Mouse (Mus musculus) Patski (cell line): ENCODE measurements around the gene Treml1. TPM values are rescaled to one million over a fixed set of nuclear protein-coding genes. Genes with fewer than 3 reads are reported as not detected.
"Not testable (repeated sequence)": the region's sequence is repeated elsewhere in the genome, so short reads cannot be mapped to it uniquely, and the experiment has no call there.

Source experiments
- ATAC-seq: fragments of 100-300 bp; one replicate; pipeline ENCODE4 v1.8.0; 2021
- CTCF ChIA-PET: fragments of 350-600 bp; sonication (Branson Sonifier 250); formaldehyde crosslinking; loops from one replicate; lab custom pipeline; 2022; ENCODE audit warnings: inconsistent platforms; lab: Charles Lee
- POLR2A ChIA-PET: fragments of 350-600 bp; sonication (Branson Sonifier 250); formaldehyde crosslinking; loops from one replicate; lab custom pipeline; 2022; ENCODE audit warnings: antibody characterized with exemption, inconsistent platforms; lab: Charles Lee
- DNase-seq: peaks from one replicate; pipeline ENCODE4 v3.0.0-alpha.2; 2011; ENCODE audit warnings: low read depth, low spot score
- H3K27me3 ChIP-seq: fragments of 371-371 bp; one replicate; pipeline ENCODE4 v1.5.1; 2021
- CTCF ChIP-seq: fragments of 100-300 bp; IDR thresholded peaks from one replicate; pipeline ENCODE4 v1.5.1; 2021
- in situ Hi-C: fragments of 300-500 bp; cut with MboI; formaldehyde crosslinking; loops from 3 replicates; pipeline ENCODE4 v1.11.1; 2018; ENCODE audit warnings: low pct_unique_long_range_greater_than_20kb, mixed read lengths
- polyA plus RNA-seq: library from polyadenylated mRNA; unstranded; gene quantifications from one replicate; pipeline ENCODE4 v1.2.3, GENCODE M21; 2021

The Treml1 gene
- not detected for polyA plus RNA-seq

GRCm38 (mm10) chr17:48359616-48360015 lies at the start of gene Treml1:
TSS of gene Treml1 (plus strand) at chr17:48359916.
- H3K27me3 ChIP-seq, result no peaks in the 10 kb centered on the region
- TF ChIP-seq CTCF, result no peak
- DNase-seq (no peak), ATAC-seq (no peak)
- ChIA-PET POLR2A (no interaction called here), CTCF (no interaction called here)
- in situ Hi-C loops, result no loop called here

DNA sequence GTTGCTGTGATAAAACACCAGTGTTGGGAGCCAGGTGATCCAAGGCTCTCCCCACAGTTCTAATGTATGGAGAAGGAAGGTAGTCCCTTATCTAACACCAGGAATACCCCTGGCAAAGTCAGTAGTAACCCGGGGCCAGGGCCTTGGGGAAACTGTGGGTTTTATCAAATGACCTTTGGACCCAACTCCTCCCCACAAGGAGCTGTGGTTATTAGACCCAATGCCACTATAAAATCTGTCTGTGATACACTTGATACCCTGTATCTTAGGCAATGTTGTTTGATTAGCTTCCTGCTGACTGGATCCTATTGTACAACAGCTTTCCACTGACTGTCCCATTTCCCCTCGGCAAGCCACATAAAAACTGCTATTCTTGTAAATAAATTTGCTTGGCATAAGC lies 47.6 kb upstream of the Treml1 start:
- CTCF ChIA-PET, result no interaction called here
- DNase-seq (no peak), ATAC-seq (no peak)
- peaks cover 17% of the 10 kb centered on the region for H3K27me3 ChIP-seq
- in situ Hi-C loops, result no loop called here
- TF ChIP-seq CTCF, result no peak
- POLR2A ChIA-PET, result no interaction called here

DNA sequence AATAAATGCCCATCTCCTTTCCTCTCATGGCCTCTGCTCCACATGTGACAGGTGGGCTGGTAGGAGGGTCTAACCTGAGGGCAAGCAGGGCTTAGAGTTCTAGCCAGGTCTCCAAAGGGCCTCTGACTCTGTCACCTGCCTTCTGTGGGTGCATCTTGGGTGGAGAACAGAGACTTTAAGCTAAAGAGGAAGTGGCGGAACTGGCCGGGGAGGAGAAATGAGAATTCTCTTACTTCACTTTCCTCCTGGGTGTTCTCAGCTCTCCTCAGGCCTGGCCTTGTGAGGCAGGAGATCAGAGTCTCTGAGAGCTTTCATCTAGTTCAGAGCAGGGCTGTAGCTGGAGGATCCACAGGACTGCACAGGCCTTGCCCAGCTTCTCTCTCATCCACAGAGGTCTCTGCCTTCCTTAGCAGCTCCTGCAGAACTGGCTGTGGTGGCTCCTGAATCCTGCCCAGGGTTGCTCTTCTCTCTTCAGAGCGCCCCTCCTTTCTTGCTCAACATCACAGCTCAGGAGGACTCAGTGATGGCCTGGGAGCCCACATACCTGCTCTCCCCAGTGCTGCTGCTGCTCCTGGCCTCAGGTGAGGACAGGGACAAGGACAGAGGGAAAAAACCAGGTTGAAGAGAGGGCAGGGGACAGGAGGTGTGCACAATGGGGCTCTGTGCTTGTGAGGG lies 43.7 kb upstream of the Treml1 start, which contains the start of gene B430306N03Rik:
B430306N03Rik (plus strand) TSS at position 237 of the 675 bp plus-strand sequence.
- ATAC-seq, CTCF ChIA-PET, DNase-seq, POLR2A ChIA-PET, in situ Hi-C loops, H3K27me3 ChIP-seq: not testable (repeated sequence)

GRCm38 (mm10) chr17:48318686-48319085 lies 41.0 kb upstream of the Treml1 start:
- POLR2A ChIA-PET, result no interaction called here

GRCm38 (mm10) chr17:48321279-48321678 lies 38.4 kb upstream of the Treml1 start:
- ATAC-seq, result no peak
- H3K27me3 ChIP-seq, result peaks cover 6% of the 10 kb centered on the region
- DNase-seq, result no peak
- ChIA-PET CTCF (no interaction called here), POLR2A (no interaction called here)
- TF ChIP-seq CTCF, result no peak
- in situ Hi-C loops, result no loop called here

More at GRCm38 (mm10) chr17:48318686-48319085, 41.0 kb upstream of the Treml1 start:
- ATAC-seq, result no peak
- in situ Hi-C loops, result no loop called here
- TF ChIP-seq CTCF, result no peak
- H3K27me3 ChIP-seq, result peaks cover 6% of the 10 kb centered on the region
- CTCF ChIA-PET, result no interaction called here
- no peak for DNase-seq

GRCm38 (mm10) chr17:48323236-48323635 lies 36.5 kb upstream of the Treml1 start:
- no peak for TF ChIP-seq CTCF
- no peak for DNase-seq
- ChIA-PET POLR2A (no interaction called here), CTCF (no interaction called here)
- peaks cover 6% of the 10 kb centered on the region for H3K27me3 ChIP-seq
- ATAC-seq, result no peak
- in situ Hi-C loops, result no loop called here

DNA sequence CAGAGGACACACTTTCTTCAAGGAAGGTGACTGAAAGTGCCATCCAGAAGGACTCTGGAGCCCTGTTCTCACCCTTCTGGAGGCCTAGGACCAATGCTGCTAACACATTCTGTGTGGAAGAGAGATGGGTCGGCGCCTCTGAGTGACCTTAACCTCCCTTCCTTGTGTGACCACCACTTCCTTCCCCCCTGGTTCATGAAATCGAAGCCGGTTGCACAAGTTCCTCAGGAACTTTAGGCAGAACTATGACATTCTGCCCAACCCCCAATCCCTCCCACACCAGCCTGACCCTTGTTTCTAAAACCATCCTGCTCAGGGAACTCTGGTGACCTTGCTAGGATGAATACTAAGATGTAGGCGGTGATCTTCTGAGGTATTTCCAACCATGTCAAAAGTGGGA lies 35.5 kb upstream of the Treml1 start:
- H3K27me3 ChIP-seq, result peaks cover 6% of the 10 kb centered on the region
- CTCF ChIA-PET, result no interaction called here
- in situ Hi-C loops, result no loop called here
- TF ChIP-seq CTCF, result no peak
- ATAC-seq, result no peak
- POLR2A ChIA-PET, result no interaction called here
- DNase-seq, result no peak

DNA sequence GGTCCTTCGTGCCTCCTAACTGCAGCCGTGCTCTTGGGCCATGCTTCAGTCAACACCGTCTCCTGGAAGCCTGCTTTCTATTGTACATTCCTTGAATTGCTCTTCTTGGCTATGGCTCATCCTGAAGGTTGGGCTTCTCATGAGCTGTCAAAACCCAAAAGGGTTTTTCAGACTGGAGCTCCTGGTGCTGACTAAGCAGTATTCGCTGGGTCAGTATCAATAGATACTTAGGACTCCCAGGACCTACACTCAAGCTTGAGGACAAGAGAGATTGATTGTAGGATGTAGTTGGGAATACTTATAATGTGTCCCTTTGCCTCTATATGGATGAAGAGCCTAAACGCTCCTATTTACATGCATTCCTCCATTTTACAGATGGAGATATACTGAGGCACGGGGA lies 34.6 kb upstream of the Treml1 start:
- ATAC-seq (no peak), DNase-seq (no peak)
- no peak for TF ChIP-seq CTCF
- CTCF ChIA-PET, result no interaction called here
- in situ Hi-C loops, result loop anchor here (25.0 kb wide), 1 partner anchor 213 kb away; no protein-coding TSS in a partner anchor
- POLR2A ChIA-PET, result no interaction called here
- peaks cover 6% of the 10 kb centered on the region for H3K27me3 ChIP-seq

DNA sequence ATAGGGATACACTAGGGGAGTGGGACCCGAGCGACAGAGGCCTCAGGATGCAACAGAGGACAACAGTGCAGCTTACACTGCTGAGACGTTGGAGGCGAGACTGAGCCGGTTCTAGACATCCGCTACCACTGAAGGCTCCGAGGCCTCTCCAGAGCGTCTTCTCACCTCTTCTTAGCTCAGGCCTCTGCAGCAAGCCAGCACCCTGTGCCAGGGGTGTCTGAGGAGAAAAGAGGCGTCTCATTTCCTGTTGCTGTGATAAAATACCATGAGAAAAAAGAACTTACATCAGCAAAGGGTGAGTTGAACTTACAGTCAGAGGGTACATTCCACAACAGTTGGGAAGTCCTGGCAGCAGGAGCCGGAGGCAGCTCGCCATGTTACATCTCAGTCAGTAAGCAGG lies 34.1 kb upstream of the Treml1 start:
- DNase-seq (no peak), ATAC-seq (no peak)
- ChIA-PET CTCF (interaction anchor here (1.1 to 1.3 kb wide), 2 partner anchors 9 to 39 kb away, joined by 3 to 5 read pairs; no protein-coding TSS in a partner anchor), POLR2A (no interaction called here)
- no peak for TF ChIP-seq CTCF
- H3K27me3 ChIP-seq, result peaks cover 6% of the 10 kb centered on the region
- in situ Hi-C loops, result loop anchor here (25.0 kb wide), 1 partner anchor 213 kb away; no protein-coding TSS in a partner anchor

DNA sequence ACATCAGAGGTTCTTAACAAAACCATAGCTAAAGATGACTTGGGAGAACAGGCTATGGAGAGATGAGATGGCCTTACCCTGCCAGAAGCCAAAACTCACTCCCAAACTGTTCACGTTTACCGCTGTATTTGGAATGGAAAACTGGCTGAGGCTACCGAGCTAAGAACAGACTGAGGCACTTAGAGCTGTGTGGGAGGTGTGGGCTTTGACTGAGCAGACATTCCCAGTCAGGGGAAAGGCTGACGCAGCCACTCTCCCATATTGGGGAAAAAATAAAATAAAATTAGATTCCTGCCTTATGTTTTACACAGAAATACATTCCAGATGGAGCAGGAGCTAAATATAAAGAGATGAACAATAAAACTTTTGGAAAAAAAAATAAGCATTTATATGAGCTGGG lies 33.1 kb upstream of the Treml1 start:
- POLR2A ChIA-PET, result interaction anchor here (0.6 kb wide), 1 partner anchor 1187 kb away, joined by 3 read pairs; no protein-coding TSS in a partner anchor
- in situ Hi-C loops, result loop anchor here (25.0 kb wide), 1 partner anchor 214 kb away; no protein-coding TSS in a partner anchor
- no peak for DNase-seq
- CTCF ChIA-PET, result interaction anchor here (1.0 to 1.3 kb wide), 3 partner anchors 8 to 40 kb away, joined by 3 to 5 read pairs (median 3); no protein-coding TSS in a partner anchor
- ATAC-seq, result no peak
- H3K27me3 ChIP-seq, result peaks cover 3% of the 10 kb centered on the region
- TF ChIP-seq CTCF, result no peak

DNA sequence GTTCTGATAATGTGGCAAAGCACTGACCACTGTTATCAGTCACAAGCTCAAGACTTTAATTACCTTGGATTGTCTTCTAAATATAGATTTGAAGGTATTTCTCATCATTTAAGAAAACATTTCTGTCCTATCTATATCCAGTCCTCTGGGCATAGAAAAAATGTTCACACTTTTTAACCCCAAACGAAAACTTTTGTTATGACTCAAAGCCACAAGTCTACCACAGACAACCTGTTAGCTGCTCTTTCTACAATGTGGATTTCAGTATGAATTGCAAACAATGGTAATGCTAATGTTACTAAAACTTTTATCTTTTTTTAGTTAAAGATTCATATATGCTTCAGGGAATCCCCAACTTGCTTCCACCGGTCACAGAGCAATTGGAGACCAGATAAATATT lies 27.2 kb upstream of the Treml1 start:
- in situ Hi-C loops, result loop anchor here (25.0 kb wide), 1 partner anchor 220 kb away; no protein-coding TSS in a partner anchor
- DNase-seq, result no peak
- ChIA-PET CTCF (interaction anchor here (3.2 kb wide), 1 partner anchor 58 kb away, joined by 11 read pairs; no protein-coding TSS in a partner anchor), POLR2A (no interaction called here)
- peaks cover 3% of the 10 kb centered on the region for H3K27me3 ChIP-seq
- no peak for TF ChIP-seq CTCF
- ATAC-seq, result peak; percentile 51
